Mouse (Mus musculus) adrenal gland, postnatal 10 days (tissue): Measurements from ENCODE around the gene Gnai2. TPM values are rescaled to one million over a fixed set of nuclear protein-coding genes. Genes with fewer than 3 reads are reported as not detected.

Experiments used
- DNase-seq: peaks from one replicate; pipeline ENCODE4 v3.0.0; 2021; ENCODE audit warnings: mixed read lengths
- total RNA-seq, 2 experiments: library from RNA; stranded (reverse); gene quantifications; 2 replicates each; pipeline ENCODE4 v1.2.3; 2021

Gnai2 gene
- total RNA-seq, 2 experiments from 2014 or later = 292 to 327 TPM

DNA sequence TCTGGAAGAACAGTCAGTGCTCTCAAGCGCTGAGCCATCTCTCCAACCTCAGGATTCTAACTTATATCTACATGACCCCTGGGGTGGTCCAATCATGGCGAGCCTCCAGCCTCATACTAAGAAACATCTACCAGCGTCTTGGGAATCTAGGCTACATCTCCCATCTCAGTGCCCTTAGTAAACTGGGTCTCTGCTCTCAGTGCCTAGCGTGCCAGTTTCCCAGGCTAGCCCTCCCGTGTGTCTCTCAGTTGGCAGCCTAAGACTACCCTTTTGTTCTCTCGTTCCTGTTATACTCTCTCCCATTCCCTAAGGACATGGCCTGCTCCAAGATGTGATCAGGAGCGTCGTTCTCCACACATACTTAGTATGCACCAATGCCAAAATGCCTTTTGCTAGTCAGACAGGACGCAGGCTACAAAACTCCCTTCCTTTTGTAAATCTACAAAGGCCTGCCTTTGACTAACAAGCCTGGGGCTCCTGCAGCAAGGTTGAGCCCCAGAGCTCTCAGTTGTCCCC is 3.8 kb downstream of the Gnai2 start:
- no peak for DNase-seq

DNA sequence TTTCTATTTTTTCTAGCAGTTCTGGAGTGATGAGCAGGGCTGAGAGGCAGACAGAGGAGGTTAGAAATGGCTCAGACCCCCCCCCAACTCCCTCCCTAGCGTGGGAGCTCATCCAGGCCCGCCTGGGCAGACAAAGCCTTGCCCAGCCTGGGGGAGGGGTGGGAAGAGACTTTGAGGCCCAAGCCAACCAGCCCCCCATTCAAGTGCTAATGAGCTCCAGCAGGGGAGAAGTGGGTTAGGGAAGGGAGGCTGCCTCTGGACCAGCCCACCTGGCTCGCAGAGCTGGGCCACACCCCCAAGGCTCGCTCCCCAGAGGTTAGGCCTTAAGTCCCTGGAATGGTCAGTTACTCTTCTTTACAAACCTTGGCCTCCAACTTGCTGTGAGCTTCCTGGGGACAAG is 4.6 kb downstream of the Gnai2 start:
- DNase-seq = no peak

DNA sequence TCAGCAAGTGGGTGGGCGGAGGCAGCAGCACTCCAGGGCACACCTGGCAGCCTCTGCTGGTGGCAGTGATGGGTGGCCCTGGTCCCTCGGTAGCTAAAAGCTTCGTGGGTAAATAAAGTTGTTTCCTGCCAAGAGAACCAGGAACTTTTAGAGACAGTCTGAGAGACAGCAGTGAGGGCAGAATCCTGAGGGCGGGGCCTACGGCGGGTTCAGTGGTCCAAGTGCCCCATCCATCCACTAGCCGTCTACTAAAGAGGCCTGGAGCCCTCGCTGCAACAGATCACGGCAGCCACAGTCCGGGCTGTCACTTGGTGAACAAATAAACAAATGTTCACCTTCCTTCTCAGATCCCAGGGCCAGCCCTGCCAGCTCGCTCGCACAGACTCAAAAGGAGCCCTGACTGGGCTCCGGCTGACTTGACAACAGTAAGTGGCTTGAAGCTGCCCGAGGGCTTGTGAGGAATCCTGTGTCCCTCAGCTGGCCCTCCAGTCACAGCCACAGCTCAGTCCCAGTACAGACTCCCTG is 5.2 kb downstream of the Gnai2 start:
- no peak for DNase-seq

DNA sequence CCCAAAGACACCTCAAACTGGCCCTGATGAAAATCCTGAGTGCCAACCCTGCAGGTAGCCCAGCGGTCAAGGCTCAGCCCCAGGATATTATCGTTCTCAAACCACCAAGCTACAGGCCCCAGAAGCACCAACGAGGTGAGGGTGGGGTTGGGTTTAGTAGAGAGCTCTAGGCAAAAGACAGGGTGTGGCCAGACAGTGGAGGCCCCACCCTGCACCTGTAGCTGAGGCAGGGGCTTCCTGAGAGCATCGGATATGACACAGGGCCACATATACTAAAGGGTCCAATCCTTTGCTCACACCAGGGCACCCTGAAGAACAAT is 5.8 kb downstream of the Gnai2 start:
- no peak for DNase-seq

DNA sequence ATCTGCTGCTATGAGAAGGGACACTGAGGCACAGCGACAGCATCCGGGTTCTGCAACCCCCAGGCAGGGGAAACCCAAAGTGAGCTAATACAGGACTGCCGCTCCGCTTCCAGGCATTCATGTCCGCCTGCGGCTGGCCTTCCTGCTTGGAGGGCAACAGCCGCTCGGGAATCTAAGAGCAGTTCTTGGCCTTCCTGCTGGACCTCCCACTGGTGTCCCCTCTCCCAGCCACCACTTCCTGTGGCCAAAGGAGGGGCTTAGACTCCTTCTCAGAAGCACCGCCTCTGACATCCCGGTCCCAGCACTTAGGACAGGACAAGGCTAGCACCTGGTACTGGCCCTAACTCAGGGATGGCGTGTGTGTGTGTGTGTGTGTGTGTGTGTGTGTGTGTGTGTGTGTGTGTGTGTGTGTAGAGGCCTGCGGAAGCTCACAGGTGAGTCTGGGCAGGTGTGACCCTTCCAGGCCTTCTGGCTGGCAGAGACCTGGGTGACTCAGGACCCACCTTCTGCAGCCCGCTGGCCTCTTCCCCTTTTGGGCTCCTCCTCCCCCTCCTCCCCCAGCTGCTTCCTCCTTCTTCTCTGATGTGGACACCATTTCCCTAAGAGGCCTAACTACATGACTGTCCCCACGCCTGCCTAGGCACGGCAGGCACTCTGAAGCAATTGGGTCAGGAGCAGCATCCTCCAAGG is 6.3 kb downstream of the Gnai2 start:
- peak; percentile 53 for DNase-seq

DNA sequence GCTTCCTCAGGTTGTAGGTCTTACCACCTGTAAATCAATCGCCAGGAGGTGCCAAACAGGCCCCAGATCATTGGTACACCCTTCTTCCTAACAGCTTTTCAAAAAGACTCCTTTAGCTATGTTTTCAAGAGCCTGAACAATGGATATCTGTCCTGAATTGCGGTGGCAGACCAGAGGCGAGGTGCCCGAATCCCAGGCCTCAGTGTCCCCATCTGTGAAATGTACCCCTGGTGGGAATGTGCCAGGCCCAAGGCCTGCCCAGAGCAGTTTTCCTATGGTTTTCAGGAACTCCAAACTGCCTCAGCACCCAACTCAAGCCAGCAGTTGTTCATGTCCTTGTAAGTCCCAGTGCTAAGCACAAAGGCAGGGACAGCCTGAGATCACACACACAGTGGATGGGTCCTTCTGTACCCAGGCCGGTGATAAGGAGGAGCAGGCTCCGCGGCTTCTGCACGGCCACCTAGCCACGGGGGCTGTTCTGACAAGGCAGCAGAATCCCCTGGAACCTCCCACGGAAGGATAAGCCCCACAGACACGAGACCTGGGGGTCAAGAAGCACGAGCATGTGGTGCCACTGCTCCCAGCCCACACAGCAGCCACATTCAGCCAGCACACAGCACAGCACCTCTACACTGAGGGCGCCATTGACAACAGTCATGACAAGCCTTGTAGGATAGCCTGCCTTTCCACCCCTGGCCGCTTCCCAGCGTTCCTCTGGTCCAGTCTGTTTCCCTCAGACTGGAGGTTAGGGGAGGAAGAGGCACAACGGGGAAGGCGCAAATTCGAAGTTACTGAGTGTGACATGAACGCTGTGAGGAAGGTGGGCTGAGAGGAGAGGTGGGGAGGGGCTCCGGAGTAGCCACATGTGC is 7.5 kb downstream of the Gnai2 start:
- DNase-seq = no peak

DNA sequence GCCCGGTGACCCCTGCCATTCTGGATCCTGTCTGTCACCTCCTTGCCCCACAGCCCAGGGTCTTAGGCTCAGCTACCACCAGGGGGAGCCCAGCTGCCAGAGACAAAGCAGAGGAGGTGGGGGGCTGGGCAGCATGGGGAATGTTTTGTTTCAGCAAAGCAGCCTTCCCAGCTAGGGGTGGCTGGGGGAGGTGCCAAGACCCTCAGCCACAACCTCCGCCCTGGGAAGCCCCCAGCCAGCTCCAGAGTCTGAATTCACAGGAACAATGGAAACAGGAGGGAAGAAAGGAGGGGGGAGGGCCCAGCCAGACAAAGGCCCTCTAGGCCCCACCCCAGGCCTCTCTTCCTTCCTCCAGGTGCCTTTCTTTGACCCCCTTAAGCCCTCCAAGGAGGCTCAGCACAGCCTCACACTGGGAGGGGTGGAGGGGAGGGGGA is 8.3 kb downstream of the Gnai2 start:
- DNase-seq = peak; percentile 89

DNA sequence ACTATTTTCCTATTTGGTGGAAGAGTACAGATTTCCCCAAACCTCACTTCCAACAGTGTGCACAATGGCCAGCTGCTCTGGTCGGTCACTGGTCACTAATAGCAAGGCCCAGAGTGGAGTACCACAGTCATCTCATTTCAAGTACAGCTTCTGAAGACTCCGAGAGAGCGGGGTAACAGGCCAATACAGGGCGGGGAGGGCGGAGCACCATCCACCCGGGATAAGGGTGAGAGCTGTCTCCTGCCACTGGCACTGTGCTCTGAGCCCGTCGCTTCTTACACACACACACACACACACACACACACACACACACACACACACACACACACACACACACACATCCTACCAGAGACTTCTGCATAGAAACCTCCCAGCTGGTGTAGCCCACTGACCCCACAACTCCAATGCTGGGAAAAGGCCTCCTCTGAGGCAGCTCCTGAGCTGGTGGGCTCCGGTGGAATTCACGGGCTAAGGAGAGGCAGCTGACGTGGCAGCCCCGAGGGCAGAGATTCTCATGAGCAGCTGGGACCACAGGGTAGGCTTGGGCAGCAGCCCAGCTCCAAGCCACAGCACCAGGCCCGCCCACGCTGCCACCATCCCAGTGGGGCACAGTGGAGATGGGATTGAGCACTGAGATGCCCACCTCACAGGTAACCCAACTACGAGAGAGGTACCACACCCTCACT is 8.9 kb downstream of the Gnai2 start:
- DNase-seq = no peak

DNA sequence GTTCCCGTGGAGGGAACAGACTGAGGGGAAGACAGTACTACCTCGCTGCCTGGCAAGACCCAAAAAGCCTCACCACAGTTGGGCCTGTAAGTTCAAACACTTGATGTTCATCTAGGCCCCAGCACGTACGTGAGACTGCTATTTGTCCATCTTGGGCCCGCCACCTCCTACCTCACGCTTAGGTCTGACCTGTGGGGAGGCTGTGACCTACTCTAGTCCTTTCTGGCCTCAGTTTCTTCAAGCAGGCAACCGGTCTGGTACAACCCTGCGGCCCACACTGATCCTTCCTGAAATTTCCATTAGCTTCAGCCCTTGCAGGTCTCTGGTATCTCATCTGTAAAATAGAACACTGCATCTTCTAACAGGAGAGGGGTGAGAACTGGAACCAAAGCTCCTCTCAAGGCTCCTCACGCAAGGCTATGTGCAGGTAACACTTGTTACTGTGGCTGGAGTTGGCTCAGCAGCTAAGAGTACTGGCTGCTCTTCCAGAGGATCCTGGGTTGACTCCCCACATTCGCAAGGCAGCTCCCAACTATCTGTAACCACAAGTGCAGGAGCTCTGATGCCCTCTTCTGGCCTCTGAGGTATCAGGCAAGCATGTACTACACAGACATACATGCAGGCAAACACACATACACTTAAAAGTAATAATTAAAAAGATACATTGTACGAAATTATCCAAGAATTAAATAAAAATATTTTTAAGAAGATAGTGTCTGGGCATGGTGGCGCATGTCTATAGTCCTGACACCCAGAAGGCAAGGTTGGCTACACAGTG is 9.6 kb downstream of the Gnai2 start:
- no peak for DNase-seq

DNA sequence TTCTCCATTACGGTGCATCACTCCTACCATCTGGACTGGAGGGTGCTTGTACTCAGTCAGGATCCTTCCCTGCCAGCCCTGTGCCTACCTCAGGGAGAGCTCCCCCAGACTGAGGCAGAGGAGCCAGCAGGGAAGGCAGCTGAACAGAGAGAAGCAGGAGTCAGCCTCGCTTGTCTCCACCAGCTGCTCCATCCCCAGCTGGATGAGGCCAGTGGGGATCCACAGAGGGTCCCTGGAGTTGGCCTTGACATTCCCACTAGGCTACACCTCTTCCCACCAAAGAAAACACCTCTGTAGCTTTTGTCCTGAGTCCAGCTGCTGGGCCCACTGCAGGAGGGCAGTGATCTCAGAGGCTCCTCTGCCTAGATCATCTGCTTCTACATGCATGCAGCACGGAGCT is 10.2 kb downstream of the Gnai2 start:
- no peak for DNase-seq

DNA sequence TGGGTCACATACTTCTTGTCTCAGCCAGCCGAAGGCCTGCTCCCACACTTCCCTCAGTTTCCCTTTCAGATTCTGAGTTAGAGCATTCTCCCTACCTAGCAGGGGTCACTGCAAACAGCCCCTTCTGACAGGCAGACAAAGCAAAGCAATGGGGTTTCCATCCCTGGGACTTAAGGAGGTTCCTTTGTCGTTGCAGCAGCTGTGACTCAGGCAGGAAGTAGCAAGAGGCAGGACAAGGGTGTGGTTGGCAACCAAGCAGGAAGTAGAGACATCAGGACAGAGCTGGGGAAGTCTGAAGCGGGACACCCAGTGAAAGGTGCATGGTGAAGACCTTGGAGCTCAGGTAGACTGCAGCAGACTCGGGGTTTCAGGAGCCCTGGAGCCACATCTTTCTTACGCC is 10.6 kb downstream of the Gnai2 start:
- no peak for DNase-seq

DNA sequence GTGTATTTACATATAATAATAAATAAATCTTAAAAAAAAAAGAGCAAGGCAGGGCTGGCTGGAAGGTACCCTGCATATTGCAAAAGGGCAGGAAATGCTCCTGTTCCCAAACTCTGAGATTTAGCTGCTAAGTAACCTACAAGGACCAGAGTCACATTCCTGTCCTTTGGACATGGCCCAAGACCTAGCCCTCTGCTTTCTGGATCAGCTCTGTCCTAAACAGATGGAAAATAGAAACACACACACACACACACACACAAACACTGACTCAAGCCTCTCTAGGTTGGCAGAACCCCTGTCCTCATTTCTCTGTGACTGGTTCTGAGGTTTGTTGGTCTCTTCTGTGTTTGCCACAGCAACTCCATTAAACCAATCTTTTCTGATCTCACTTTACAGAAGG is 14.2 kb downstream of the Gnai2 start:
- no peak for DNase-seq

DNA sequence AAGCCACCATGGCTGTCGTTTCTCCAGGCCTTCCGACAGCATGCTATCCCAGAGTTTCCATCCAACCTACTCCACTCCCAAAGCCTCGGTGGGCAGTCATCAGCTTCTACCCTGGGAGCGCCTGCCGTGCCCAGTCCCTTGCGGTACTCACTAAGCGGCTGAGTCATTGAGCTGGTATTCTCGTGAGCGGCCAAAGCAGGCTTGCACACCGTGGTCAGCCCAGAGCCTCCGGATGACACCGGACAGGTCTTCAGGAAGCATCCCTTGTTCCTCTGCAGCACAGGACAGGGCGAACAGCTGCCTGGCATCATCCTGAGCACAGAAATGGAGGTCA is 15.7 kb downstream of the Gnai2 start:
- no peak for DNase-seq

DNA sequence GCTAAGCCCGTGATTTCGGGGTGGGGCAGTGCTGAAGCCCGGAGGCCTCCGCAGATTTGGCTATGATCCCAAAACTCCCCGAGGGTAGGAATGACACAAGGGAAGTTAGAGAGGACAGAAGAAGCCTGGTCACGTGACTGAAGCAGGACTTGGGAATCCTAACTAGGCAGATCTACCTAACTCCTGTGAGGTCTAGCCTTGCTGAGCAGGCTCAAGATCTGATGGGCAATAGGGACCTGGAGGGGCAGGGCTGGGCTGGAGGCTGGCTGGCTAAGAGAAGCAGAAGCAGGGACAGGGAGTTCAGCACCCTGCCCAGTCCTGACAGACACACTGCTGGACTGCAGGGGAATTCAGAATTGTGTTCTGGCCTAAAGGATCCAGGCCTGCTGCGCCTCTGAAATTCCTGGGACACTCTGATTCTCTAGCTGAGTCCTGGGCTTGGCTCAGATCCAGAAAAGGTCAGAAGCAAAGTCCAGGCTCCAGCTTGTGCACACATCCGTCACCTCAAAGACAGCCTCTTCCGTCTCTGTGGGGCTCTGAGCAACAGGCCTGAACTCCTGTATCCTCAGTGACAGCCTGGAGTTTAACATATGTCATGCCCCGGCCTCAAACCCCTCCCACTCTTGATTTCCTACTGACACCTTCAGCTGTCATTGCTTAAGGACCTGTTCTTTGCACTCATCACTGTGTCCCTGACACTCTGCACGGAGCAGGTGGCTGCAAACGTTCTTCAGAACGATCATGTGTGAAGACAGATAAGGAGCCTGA is 16.2 kb downstream of the Gnai2 start:
- peak; percentile 65 for DNase-seq

DNA sequence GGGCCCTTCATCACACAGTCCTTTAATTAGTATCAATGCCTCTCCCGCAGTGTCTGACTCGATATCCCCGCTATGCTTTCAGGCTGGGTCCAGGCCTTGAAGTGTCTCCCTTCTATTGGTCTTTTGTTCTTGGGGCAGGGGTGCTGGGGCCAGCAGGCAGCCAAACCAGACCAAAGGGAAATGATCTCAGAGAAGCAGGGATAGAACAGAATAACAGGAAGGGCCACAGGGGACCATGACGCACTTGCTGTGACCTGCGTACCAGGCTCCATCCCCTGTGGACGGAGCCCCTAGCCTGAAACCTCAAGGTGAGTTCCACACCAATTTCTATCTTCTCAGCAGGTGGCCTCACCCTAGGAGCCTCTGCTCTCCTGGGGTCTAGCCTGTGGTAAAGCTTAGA is 17.1 kb downstream of the Gnai2 start:
- DNase-seq = no peak

DNA sequence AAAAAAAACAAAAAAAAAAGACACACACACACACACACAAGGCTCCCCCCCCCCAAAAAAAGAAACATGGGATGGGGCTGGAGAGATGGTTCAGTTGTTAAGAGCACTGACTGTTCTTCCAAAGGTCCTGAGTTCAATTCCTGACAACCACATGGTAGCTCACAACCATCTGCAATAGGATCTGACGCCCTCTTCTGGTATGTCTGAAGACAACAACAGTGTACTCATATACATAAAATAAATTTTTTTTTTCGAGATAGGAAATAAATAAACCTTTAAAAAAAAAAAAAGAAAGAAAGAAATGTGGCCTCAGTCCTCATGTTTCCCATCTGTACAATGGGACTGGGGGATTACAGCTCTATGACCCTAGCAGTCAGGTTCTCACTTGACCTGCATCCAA is 17.7 kb downstream of the Gnai2 start:
- no peak for DNase-seq

DNA sequence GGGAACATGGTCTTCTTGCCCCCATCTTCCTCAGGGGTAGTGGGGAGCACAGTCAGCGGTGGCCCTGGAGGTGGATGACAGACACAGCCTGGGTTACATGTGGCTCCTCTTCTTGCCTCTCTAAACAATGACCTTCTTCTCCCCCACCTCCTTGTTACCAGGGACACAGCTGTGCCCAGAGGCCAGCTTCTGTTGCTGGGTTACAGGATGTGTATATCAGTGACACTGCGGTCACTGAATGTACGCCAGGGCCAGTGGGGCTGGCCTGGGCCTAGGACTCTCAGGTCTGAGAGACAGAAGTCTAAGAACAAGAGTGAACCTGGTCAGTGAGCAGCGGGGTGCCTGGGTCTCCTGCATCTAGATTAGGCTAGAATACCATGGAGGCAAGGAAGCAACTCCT is 20.1 kb downstream of the Gnai2 start:
- DNase-seq = no peak

DNA sequence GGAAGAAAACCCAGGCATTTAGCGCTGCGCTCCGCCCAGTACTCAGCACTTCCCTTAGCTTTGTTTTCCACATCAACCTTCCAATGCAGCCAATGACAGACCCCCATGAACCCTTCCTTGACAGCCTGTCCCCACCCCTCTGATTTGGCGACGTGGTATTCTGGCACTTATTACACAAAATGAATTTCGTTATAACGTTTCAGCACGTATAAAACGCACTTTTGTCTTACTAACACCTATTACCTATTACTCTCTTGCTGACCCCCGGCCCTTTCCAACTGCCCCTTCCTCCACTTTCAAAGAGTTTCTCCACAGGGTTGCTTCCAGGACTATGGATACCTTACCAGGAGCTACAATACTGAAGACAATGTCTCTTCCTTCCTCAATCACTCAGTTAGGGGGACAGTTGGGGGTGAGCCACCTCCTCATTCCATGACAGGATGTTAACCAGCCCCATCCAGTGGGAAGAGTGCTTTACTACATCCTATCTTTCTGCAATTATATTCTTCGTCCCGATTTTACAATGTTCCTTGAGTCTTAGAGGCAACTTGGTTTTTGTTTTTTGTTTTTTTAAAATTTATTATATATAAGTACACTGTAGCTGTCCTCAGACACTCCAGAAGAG is 22.1 kb downstream of the Gnai2 start:
- DNase-seq = no peak

DNA sequence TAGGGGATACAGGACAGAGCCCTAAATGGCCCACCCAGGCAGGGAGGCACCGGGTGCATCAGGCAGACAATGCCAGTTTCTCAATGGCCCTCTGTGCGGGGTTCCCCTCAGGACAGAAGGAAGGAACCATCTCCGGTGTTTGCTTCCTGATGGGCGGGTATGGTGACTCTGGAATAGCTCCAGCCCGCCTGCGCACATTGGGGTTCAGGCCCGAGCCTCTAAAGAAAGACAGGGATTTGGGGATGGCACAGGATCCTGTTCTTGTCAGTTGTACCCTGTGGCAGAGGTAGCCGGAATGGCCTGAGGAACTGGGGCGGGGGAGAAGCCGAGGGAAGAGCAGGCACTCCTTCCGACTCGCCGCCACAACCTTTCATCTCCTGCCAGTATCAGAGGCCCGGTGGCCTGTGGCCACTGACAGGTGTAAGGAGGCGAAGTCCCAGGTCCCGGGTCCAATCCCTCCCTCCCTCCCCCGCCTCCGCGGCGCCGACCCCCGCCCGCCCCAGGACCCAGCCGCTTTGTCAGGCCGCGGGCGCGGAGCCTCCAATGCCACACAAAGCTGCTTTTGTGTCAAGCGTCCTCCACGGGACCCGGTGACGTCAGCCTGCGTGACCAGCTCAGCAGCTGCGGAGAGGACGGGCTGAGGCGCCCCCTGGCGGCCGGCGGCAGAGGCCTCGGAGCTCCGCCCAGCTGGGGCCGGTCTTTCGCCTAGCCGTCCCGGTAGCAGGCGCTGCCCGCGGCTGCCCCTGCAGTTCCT is 22.8 kb downstream of the Gnai2 start:
- peak; percentile 100 for DNase-seq
